Mouse (Mus musculus): Measurements from ENCODE around the gene Ndufs1.

Ndufs1 gene

GRCm38 (mm10) chr1:63115096-63115495, 61.5 kb downstream of the Ndufs1 start:
- no peak for DNase-seq

- DNase-seq: peak; percentile 75 to 81
Observed at GRCm38 (mm10) chr1:63114136-63114781, 62.4 kb downstream of the Ndufs1 start, which contains the start of gene Ino80d. Gene Ino80d, minus strand, starts transcription at chr1:63114667.

- DNase-seq: peak; percentile 60
Observed at GRCm38 (mm10) chr1:63113274-63114135, 63.1 kb downstream of the Ndufs1 start.

- peak; percentile 20 to 41 for DNase-seq
Observed at GRCm38 (mm10) chr1:63112865-63113261, 63.8 kb downstream of the Ndufs1 start.

GRCm38 (mm10) chr1:63112151-63112864, 64.3 kb downstream of the Ndufs1 start:
- DNase-seq: no peak

GRCm38 (mm10) chr1:63110536-63111285, 65.9 kb downstream of the Ndufs1 start:
- DNase-seq: peak in 1 of 2 experiments; percentile 30

GRCm38 (mm10) chr1:63107614-63108327, 68.9 kb downstream of the Ndufs1 start:
- no peak for DNase-seq

- DNase-seq: no peak
Observed at GRCm38 (mm10) chr1:63102758-63103451, 73.7 kb downstream of the Ndufs1 start.

- DNase-seq: no peak
Observed at GRCm38 (mm10) chr1:63100196-63100595, 76.4 kb downstream of the Ndufs1 start.

GRCm38 (mm10) chr1:63098831-63099230, 77.8 kb downstream of the Ndufs1 start:
- no peak for DNase-seq

GRCm38 (mm10) chr1:63096071-63096470, 80.6 kb downstream of the Ndufs1 start:
- DNase-seq: no peak

Measured in cerebellum, postnatal 36 days (tissue).